Mouse (Mus musculus) spleen, adult 2 months (tissue): ENCODE measurements around the gene Mpped2. TPM values are rescaled to one million over a fixed set of nuclear protein-coding genes. Genes with fewer than 3 reads are reported as not detected.

Experiments used
- DNase-seq, 2 experiments: peaks; one replicate each; pipeline versions ENCODE4 v3.0.0 to v3.0.0-alpha.2; 2012 to 2021; ENCODE audit warnings: low spot score in 2 of 2, low read depth in 1 of 2
- H3K27ac ChIP-seq: fragments of 200-500 bp; 2 replicates; pipeline ENCODE4 v1.5.1; 2012; ENCODE audit warnings: low read length, inconsistent platforms; ENCODE audit not compliant: insufficient read depth
- H3K27me3 ChIP-seq: fragments of 200-500 bp; 2 replicates; pipeline ENCODE4 v1.6.1; 2012; ENCODE audit warnings: mild to moderate bottlenecking, moderate library complexity, low read length, inconsistent platforms; ENCODE audit not compliant: control insufficient read depth, insufficient read depth
- H3K36me3 ChIP-seq: fragments of 200-500 bp; 2 replicates; pipeline ENCODE4 v1.6.1; 2012; ENCODE audit warnings: mild to moderate bottlenecking, low read length, inconsistent platforms; ENCODE audit not compliant: control insufficient read depth, insufficient read depth
- H3K4me1 ChIP-seq: fragments of 200-500 bp; 2 replicates; pipeline ENCODE4 v1.6.1; 2011; ENCODE audit warnings: inconsistent platforms; ENCODE audit not compliant: control insufficient read depth, insufficient read depth, insufficient read length
- H3K4me3 ChIP-seq: fragments of 200-500 bp; 2 replicates; pipeline ENCODE4 v1.5.1; 2011; ENCODE audit warnings: mild to moderate bottlenecking, inconsistent platforms; ENCODE audit not compliant: insufficient read depth, insufficient read length; ENCODE audit errors: extremely low read depth
- CTCF ChIP-seq: fragments of 200-500 bp; IDR thresholded peaks from 2 replicates; pipeline ENCODE4 v1.5.1; 2011; ENCODE audit warnings: mild to moderate bottlenecking, inconsistent platforms; ENCODE audit not compliant: insufficient read depth, insufficient read length, insufficient replicate concordance; ENCODE audit errors: extremely low read depth
- POLR2A ChIP-seq: fragments of 200-500 bp; IDR thresholded peaks from 2 replicates; pipeline ENCODE4 v1.6.1; 2011; ENCODE audit warnings: low read depth, low read length, inconsistent platforms
- WGBS: fragments of 180-500 bp; shearing (Covaris S2); methylation state at CpG from one replicate; pipeline ENCODE4 v1.1.7; 2018; 5-methylcytosine and 5-hydroxymethylcytosine counted together
- polyA plus RNA-seq: library from polyadenylated mRNA; depleted of rRNA; stranded (reverse); fragments of >200 nt; gene quantifications from 2 replicates; pipeline ENCODE4 v1.2.3, GENCODE M21; 2012

Gene Mpped2
- polyA plus RNA-seq, 1 experiment: 0.02 TPM

DNA sequence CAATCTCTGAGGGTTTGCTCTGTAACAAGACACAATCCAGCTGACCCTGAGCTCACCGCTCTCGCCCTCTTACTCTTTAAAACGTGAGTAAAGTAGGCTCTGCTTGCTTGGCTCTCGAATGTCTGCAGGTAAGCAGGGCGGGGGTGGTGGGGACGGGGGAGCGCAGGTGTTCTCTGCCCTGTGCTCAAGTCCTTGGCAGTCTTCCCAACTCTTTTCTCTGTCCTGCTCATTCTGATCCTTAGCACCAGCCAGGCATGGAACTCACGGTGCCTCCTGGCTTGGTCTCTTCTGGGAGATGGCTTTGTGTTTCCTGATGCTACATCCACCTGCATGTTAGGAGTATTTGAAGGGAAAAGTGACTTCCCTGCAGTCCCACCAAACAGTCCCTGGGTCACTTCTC lies 158.4 kb downstream of the Mpped2 start:
- no peak overlapping the region for H3K4me3 ChIP-seq
- TF ChIP-seq CTCF (no peak), POLR2A (no peak)
- H3K4me1 ChIP-seq: no peaks in the 10 kb centered on the region
- H3K27me3 ChIP-seq: no peaks in the 10 kb centered on the region
- DNase-seq: no peak
- WGBS: 95% methylated on average over 8 of the region's 8 CpGs
- H3K27ac ChIP-seq: no peak overlapping the region
- no peaks in the 10 kb centered on the region for H3K36me3 ChIP-seq

DNA sequence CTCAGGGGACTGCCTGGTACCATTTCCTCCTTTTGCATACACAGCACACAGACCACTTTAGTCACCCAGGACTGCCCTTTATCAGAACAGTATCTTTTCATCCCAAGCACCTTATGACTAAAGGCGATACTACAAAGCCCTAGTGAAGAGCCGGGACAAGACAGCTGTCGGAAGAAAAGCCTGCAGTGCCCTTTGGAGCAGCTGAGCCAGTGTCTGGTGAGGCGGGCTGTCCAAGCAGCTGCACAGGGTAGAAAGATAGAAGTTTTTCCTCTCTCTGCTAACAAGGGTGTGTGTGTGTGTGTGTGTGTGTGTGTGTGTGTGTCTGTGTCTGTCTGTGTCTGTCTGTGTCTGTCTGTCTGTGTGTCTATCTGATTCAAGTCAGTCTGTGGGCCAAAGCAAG lies 161.1 kb downstream of the Mpped2 start:
- Histone ChIP-seq H3K27ac (no peak overlapping the region), H3K36me3 (no peaks in the 10 kb centered on the region), H3K4me3 (no peak overlapping the region), H3K4me1 (no peaks in the 10 kb centered on the region), H3K27me3 (no peaks in the 10 kb centered on the region)
- DNase-seq: no peak
- 87% methylated on average over 4 of the region's 4 CpGs for WGBS
- no peak for TF ChIP-seq CTCF
- no peak for TF ChIP-seq POLR2A

DNA sequence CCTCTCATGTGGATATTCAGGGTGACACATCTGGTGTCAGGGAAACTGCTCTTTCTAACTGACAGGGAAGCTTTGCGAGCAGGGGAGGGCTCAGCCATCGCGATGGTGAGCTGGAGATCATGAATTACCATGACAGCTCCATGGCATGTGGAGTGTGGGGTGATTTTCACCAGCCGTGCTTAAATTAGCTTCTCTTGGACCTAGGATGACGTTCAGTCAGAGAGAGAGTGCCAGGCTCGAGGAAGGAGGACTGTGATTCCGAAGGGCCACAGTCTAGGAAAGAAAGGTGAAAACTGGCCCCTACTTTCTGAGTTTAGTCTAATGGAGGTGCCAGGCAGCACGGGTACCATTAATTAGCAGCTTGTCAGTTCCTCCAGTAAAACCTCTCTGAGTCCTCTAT lies 161.7 kb downstream of the Mpped2 start:
- H3K4me3 ChIP-seq: no peak overlapping the region
- no peak for DNase-seq
- no peaks in the 10 kb centered on the region for H3K27me3 ChIP-seq
- TF ChIP-seq CTCF (no peak), POLR2A (no peak)
- no peaks in the 10 kb centered on the region for H3K4me1 ChIP-seq
- 67% methylated on average over 8 of the region's 8 CpGs for WGBS
- no peaks in the 10 kb centered on the region for H3K36me3 ChIP-seq
- no peak overlapping the region for H3K27ac ChIP-seq

DNA sequence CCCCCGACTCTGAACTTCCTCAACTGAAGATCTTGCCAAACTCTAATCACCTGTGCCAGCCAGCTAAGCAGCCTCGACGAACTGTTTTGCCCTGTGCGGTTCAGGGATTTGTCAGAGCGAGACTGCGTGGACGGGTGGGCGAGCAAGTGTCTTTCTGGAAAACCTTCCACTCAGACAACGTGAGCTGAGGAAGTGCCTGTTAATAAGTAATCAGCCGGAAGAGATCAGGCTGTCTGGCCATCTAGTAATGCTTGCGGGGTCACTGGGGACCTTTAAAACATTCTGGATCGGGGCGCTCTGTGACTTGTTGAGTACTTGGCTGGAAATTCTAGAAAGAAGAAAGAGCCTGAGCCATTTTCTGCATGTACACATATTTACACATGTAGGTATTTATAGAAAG lies 162.1 kb downstream of the Mpped2 start:
- H3K4me1 ChIP-seq: no peaks in the 10 kb centered on the region
- DNase-seq: no peak
- 82% methylated on average over 13 of the region's 13 CpGs for WGBS
- H3K27me3 ChIP-seq: no peaks in the 10 kb centered on the region
- TF ChIP-seq POLR2A (no peak), CTCF (no peak)
- H3K36me3 ChIP-seq: no peaks in the 10 kb centered on the region
- H3K27ac ChIP-seq: no peak overlapping the region
- no peak overlapping the region for H3K4me3 ChIP-seq

DNA sequence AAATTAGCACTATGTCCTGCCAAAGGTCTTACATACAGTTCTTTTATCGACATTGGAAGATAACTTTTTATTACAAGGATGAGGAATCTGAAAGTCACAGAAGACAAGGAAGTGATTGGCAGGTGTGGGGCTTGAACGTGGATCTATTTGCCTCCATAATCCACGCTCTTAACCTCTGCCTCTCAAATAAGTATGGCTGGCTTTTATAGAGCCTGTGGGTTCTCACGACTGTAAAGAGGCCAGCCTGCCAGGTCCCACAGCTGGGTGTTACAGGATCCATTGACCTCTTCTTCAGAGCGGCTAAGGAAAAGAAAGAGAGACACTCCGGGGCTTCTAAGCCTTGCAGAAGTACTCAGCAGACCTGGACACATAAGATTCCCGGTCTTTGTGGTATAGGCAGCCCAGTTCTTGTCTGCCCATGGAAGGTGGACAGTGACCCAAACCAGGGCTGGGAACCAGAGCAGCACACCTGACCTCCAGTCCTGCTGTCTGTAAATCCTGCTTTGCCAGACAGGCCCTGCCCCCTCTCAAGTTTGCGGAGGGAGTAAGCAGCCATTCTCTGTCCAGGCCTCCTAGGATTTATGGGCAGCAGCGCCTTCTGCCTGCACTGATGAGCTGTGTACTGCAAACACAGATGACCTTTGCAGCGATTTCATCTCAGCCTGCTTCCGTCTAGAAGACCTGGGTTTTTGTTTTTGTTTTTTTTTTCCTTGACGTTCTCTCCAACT lies 162.7 kb downstream of the Mpped2 start:
- DNase-seq: no peak
- 85% methylated on average over 12 of the region's 12 CpGs for WGBS
- TF ChIP-seq POLR2A (no peak), CTCF (no peak)
- no peak overlapping the region for H3K4me3 ChIP-seq
- H3K27ac ChIP-seq: no peak overlapping the region
- no peaks in the 10 kb centered on the region for H3K27me3 ChIP-seq
- H3K4me1 ChIP-seq: no peaks in the 10 kb centered on the region
- no peaks in the 10 kb centered on the region for H3K36me3 ChIP-seq

DNA sequence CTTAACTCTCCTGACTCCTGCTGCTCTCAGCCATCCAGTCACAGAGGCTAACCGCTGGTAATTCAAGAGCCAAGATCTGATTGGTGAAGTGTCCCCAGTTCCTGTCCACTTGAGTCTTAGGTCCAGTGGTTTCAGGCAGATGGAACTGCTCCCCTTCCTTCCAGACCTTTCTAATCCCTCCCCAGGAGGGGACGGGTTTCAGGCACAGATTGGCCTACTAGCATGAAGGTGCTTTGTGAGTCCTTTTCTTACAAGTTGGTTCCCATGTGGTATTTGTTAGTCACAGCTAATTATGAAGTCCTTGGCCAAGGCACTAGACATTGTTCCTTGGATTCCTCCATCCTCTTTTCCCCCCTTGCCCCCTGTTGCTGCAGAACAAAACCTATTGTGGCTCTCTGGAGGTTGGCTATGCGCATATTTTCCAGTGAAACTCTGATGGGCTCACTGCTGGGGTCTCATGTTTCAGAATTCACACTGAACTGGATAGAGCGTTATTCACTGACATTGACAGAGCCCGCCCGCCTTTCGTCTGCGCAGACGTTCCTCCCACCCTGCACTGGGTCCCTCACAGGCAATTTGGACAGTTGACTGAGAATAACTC lies 163.4 kb downstream of the Mpped2 start:
- Histone ChIP-seq H3K36me3 (no peaks in the 10 kb centered on the region), H3K4me3 (no peak overlapping the region), H3K27me3 (no peaks in the 10 kb centered on the region), H3K4me1 (no peaks in the 10 kb centered on the region), H3K27ac (no peak overlapping the region)
- DNase-seq: no peak
- WGBS: 95% methylated on average over 9 of the region's 9 CpGs
- no peak for TF ChIP-seq POLR2A
- TF ChIP-seq CTCF: no peak

DNA sequence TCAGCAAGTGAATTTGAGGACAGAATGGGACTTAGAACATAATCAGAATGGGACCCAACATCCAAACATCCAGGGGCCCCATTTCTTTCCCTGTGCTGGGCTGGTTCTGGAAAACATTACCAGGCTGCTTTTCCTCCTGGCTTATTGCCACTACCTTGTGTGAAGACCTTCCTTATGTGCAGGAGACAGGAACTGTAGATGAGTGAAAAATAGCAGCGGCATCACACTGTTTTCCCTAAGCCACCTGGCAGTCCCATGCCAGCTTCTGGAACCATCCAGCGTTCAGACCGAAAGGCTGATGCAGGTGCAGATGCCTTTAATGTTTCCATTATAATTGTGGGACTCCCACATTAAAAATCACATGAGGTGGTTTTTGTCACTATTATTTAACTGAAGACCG lies 164.2 kb downstream of the Mpped2 start:
- no peak overlapping the region for H3K27ac ChIP-seq
- 96% methylated on average over 4 of the region's 4 CpGs for WGBS
- TF ChIP-seq POLR2A: no peak
- no peak for TF ChIP-seq CTCF

More for the DNA sequence above, 164.2 kb downstream of the Mpped2 start:
- Histone ChIP-seq H3K4me3 (no peak overlapping the region), H3K36me3 (no peaks in the 10 kb centered on the region), H3K4me1 (no peaks in the 10 kb centered on the region), H3K27me3 (no peaks in the 10 kb centered on the region)
- no peak for DNase-seq
